Mouse (Mus musculus) heart, embryonic 16.5 days (tissue): Measurements from ENCODE around the gene Ccdc136. TPM values are rescaled to one million over a fixed set of nuclear protein-coding genes. Genes with fewer than 3 reads are reported as not detected.

Experiments used
- ATAC-seq: fragments of 200-750 bp; cut with Nextera tagmentation; replicated peaks from 2 replicates; pipeline ENCODE4 v1.8.0; 2017; ENCODE audit warnings: moderate number of reproducible peaks; ENCODE audit not compliant: insufficient read depth, low FRiP score; ENCODE audit errors: extremely low read depth
- H3K27ac ChIP-seq: fragments of 300-500 bp; sonication (generic); 2 replicates; pipeline ENCODE4 v1.5.1; 2014; ENCODE audit warnings: mild to moderate bottlenecking, low read length, control low read depth, moderate library complexity
- H3K27me3 ChIP-seq: fragments of 300-500 bp; sonication (generic); 2 replicates; pipeline ENCODE4 v1.6.1; 2014; ENCODE audit warnings: low read length, mixed read lengths; ENCODE audit not compliant: control insufficient read depth, insufficient read depth
- H3K36me3 ChIP-seq: fragments of 300-500 bp; sonication (generic); 2 replicates; pipeline ENCODE4 v1.6.1; 2014; ENCODE audit not compliant: control insufficient read depth, insufficient read depth
- H3K4me1 ChIP-seq: fragments of 300-500 bp; sonication (generic); 2 replicates; pipeline ENCODE4 v1.6.1; 2014; ENCODE audit warnings: low read length, mixed read lengths; ENCODE audit not compliant: control insufficient read depth, insufficient read depth
- H3K4me2 ChIP-seq: fragments of 300-500 bp; sonication (generic); 2 replicates; pipeline ENCODE4 v1.6.1; 2014; ENCODE audit warnings: low read depth, mild to moderate bottlenecking, control low read depth, low read length
- H3K4me3 ChIP-seq: fragments of 300-500 bp; sonication (generic); 2 replicates; pipeline ENCODE4 v1.5.1; 2014; ENCODE audit warnings: mild to moderate bottlenecking, control low read depth, low read length
- H3K9ac ChIP-seq: fragments of 300-500 bp; sonication (generic); 2 replicates; pipeline ENCODE4 v1.6.1; 2014; ENCODE audit warnings: low read length, control low read depth
- H3K9me3 ChIP-seq: fragments of 300-500 bp; sonication (generic); replicated peaks from 2 replicates; pipeline ENCODE4 v1.6.1; 2016; ENCODE audit warnings: low read length; ENCODE audit not compliant: control insufficient read depth
- WGBS: fragments of 180-500 bp; shearing (Covaris S2); extraction: QIAGEN DNeasy Blood & Tissue Kit; methylation state at CpG from one replicate; pipeline ENCODE4 v1.1.7; 2014; 5-methylcytosine and 5-hydroxymethylcytosine counted together
- microRNA-seq: library from miRNA; unstranded; fragments of <30 nt; microRNA quantifications from one replicate; pipeline ENCODE4, GENCODE M21; 2017
- polyA plus RNA-seq: library from polyadenylated mRNA; unstranded; fragments of >200 nt; fragmentation: Nextera tagmentation; extraction: Ambion mirVana; gene quantifications from 2 replicates; pipeline ENCODE4 v1.2.1, GENCODE M21; 2015

Gene Ccdc136
- polyA plus RNA-seq, 1 experiment from 2014 or later, result 21.6 TPM

DNA sequence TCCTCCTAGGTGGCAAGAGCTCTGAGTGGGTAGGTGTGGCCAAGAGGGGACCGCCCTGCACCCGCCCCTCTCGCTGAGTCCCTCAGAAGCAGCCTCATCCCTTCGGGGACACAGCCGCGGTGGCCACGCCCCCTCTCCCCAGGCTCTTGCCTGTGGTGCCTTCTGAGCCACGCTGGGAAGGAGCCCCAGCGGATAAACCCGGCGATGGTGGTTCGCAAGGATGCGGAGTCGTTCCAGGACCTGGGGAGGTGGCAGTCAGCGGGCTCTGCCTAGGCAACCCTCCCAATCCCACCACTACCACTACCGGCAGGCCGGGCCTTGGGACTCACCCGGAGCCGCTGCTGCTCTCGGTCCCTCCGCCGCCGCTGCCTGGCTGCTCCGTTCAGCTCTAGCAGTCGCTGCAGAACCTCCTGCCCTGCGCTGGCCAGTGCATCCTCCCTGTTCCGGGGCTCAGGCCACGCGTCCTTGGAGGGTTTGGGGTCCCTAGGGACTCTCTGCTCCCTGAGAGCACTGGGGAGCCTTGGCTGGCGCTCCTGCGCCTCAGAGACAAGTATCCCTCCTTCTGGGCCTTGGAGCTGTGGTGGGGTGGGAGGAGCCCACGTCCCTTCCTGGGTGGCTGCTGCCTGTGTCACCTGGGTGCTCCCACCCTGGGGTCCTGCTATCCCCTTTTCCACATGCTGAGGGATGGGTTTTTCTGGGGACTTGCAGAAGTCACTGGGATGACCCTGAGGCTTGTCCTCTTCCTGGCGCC lies 78.0 kb downstream of the Ccdc136 start:
- Histone ChIP-seq H3K4me2 (peak overlapping the region; percentile 87), H3K27ac (peak overlapping the region; percentile 59; the same call in 1 of the 2 replicates), H3K27me3 (no peaks in the 10 kb centered on the region), H3K36me3 (peaks cover 11% of the 10 kb centered on the region), H3K9ac (peak overlapping the region; percentile 70), H3K4me3 (peak overlapping the region; percentile 63), H3K4me1 (peaks cover 13% of the 10 kb centered on the region), H3K9me3 (no peaks in the 10 kb centered on the region)
- 4% methylated on average over 33 of the region's 33 CpGs for WGBS
- peak; percentile 93 for ATAC-seq

DNA sequence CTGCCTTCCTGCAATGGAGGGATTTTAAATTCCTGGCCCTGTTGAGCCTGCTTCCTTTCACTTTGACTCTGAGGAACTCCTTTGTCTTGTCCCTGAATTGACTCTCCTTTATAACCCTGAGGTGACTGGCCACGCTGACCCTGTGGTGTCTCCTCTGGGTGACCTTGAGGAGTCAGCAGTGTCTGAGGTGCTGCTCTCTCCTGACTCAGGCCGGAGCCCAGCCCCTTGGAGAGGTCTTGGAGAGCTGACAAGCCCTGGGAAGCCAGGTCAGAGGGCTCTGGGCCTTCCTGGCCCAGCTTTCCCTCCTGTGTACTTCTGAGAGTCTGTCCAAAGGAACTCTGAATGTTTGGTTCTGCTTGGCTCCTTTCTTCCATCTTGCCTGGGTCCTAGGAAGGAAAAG lies 78.6 kb downstream of the Ccdc136 start:
- Histone ChIP-seq H3K4me3 (no peak overlapping the region), H3K36me3 (peaks cover 11% of the 10 kb centered on the region), H3K4me1 (peaks cover 13% of the 10 kb centered on the region), H3K27me3 (no peaks in the 10 kb centered on the region), H3K9me3 (no peaks in the 10 kb centered on the region), H3K27ac (no peak overlapping the region), H3K9ac (peak overlapping the region; percentile 70), H3K4me2 (peak overlapping the region; percentile 87; the same call in 1 of the 2 replicates)
- WGBS, result 56% methylated on average over 2 of the region's 2 CpGs
- no peak for ATAC-seq

Small RNA genes lying within 50 kb of the gene (microRNA-seq; reads per million reads assigned to microRNA genes)
- not detected for gene Gm26220
- not detected for gene Gm44354

Other genes with a start within 250 kb of the Ccdc136 start
- 23.5 and 26.1 TPM in 2 replicates for gene Rbm28, start 231.3 kb upstream of the Ccdc136 start, polyA plus RNA-seq
- gene Prrt4, start 216.7 kb upstream of the Ccdc136 start, polyA plus RNA-seq, result 1.1 and 1.2 TPM in 2 replicates
- gene Impdh1, start 179.9 kb upstream of the Ccdc136 start, polyA plus RNA-seq, result 42.7 and 48.4 TPM in 2 replicates
- 23.4 and 25.4 TPM in 2 replicates for gene Hilpda, start 123.8 kb upstream of the Ccdc136 start, polyA plus RNA-seq
- 0.29 TPM in 1 of 2 replicates, not detected in the other for gene Fam71f2, start 116.7 kb upstream of the Ccdc136 start, polyA plus RNA-seq
- gene Fam71f1, start 77.2 kb upstream of the Ccdc136 start, polyA plus RNA-seq, result not detected in 2 replicates
- 403 and 405 TPM in 2 replicates for gene Calu, start 48.2 kb upstream of the Ccdc136 start, polyA plus RNA-seq
- 0.62 and 0.76 TPM in 2 replicates for gene Opn1sw, start 7.8 kb upstream of the Ccdc136 start, polyA plus RNA-seq
- 38.3 and 50.0 TPM in 2 replicates for gene Flnc, start 36.9 kb downstream of the Ccdc136 start, polyA plus RNA-seq
- 197 and 199 TPM in 2 replicates for gene Atp6v1f, start 71.4 kb downstream of the Ccdc136 start, polyA plus RNA-seq
- not detected in 2 replicates for gene Atp6v1fnb, start 75.1 kb downstream of the Ccdc136 start, polyA plus RNA-seq
- 9.2 and 9.5 TPM in 2 replicates for gene Kcp, start 111.6 kb downstream of the Ccdc136 start, polyA plus RNA-seq
- gene Irf5, start 130.3 kb downstream of the Ccdc136 start, polyA plus RNA-seq, result 5.4 and 5.7 TPM in 2 replicates
- gene Tnpo3, start 213.6 kb downstream of the Ccdc136 start, polyA plus RNA-seq, result 63.5 and 66.4 TPM in 2 replicates